Mouse (Mus musculus) retina, postnatal 7 days (tissue): Measurements from ENCODE around the gene Spg11.
A peak's percentile ranks its signal among the peaks of the same experiment; 100 is the strongest.

Source experiments
- DNase-seq: peaks from one replicate; pipeline ENCODE4 v3.0.0-alpha.2; 2012; ENCODE audit warnings: low read depth, low spot score

Spg11 gene

DNA sequence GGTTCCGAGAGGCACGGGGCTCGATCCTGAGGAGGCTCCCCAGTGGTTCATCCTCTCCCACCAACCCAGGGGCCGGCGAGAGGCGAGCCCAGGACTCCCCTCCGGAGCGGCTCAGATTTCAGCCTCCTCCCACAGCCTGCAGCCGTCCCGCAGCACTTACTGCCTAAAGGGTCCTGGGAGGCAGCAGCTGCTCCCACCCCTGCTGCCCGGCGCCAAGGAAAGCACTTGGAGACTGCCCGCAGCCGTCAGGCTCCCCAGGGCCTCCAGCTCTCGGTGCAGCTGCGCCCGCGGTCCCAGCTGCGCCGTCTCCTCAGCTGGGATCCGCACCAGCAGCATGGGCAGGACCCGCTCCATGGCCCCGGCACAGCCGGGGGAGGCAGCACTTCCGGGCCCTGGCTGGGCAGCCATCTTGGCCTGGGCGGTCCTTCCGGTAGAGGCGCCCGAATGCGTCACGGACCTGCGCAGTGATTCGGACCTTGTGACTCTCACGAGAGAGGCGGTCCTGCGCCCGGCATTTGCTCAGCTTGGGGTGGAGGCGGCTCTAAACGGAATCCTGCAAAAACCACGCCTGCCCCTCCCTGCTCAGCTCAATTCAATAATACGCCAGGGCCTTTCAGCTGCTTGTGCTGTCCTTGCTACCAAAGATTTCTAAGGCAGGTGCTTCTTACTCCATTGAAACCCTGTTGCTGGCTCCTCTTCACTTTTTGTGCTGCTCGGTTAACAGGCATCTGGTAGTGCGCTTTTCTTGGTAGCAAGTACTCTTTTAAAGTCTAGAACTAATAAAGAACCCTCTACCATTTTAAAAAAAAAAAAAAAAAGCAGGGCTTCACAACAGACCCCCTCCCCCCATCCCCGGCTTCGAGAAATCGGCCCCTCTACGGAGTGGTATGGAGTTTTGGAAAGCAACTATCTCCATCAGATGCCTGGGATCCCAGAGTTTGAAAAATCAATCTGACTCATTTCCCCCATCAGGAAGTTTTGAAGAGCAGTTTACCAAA lies at the start of gene Spg11:
TSS of gene Spg11 (minus strand) at position 426 of the 998 bp plus-strand sequence.
- DNase-seq, result peak; percentile 92

DNA sequence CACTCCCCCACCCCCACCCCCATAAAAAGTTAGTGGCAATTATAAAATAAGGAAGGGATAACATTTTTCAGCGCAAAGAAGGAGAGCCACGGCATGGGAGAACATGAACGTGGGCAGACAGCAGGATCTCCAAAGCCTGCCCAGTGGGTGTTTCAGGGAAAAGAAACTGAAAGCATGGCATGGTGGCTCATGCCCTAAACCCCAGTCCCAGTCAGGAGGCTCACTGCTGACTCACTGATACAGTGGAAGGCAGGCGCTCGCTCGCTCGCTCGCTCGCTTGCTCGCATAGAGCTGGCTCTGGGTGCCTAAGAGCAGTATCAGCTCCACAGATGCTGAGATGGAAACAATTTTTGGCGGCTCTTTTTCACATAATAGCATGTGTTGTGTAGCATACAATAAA lies 46.1 kb upstream of the Spg11 start:
- no peak for DNase-seq

DNA sequence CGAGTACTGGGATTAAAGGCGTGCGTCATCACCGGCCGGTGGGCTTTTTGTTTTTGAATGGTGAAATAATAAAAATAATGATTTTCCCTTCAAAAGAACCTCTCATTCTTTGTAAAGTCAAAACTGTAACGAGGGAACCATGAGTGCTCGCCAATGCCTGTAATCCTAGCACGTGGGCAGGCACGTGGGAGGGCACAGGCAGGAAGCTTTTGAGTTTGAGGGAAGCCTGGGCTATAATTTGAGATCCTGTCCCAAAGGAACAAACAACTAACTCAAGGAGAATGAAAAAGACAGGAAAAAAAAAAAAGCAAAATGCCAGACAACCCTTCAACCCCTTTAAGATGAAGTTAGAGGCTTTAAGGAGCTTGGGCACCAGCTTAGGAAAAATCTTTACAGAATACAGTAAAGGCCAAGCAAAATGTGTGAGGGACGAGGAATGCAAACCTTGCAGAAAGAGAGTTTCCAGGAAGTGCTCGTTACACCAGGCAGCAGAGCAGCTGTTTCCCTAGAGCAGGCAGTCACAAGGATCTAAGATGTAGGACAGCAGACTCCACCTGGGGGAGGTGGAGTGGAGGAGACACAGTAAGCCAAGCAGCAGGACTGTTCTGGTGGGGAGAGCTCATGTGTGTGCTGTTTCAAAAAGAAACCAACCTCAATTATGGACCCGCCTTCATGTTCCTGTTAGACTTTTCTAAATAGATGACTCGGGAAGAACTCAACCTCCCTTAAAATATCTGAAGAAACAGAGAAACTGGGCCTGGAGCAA lies 45.4 kb upstream of the Spg11 start:
- DNase-seq, result no peak

GRCm38 (mm10) chr2:122162529-122162928 lies 44.3 kb upstream of the Spg11 start:
- DNase-seq, result no peak

DNA sequence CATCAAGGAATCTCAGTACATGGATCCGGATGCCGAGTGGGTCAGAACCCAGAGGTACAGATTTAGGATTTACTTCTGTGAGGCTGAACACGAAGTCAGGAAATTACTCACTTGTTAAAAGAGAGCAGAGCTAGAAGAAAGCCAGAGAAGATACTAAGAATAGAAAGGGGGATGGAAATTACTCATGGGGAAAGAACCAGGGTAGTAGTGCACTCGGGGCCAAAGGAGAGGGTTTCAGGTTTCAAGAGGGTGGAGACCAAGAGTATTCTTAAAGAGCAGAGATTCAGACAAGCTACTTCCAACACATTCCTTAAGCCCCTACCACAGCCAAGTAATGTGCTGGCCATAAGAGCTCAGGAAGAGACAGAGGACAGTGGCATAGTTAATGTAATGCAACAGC lies 43.4 kb upstream of the Spg11 start:
- DNase-seq, result no peak

GRCm38 (mm10) chr2:122160680-122161079 lies 42.5 kb upstream of the Spg11 start, which contains the start of gene Trim69:
Gene Trim69 (plus strand): TSS chr2:122160700.
- DNase-seq, result peak; percentile 48

DNA sequence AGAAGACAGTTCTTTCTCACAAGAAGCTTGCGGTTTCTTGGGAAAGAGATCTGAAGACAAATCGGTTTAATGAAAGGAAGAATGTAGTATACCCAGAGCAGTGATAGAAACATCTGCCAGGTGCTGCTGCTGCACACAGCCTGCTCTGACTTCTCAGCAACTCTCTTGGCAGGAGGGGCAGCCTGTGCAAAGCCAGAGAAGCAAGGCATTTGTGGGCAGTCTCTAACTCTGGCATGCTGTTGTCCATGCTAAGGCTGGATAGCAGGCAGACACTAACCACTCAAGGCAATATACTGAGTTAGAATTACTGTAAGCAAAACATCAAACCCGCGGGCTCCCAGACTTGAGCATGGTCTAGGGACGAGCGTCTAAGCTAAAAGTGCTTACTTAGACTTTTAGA lies 41.5 kb upstream of the Spg11 start:
- no peak for DNase-seq

DNA sequence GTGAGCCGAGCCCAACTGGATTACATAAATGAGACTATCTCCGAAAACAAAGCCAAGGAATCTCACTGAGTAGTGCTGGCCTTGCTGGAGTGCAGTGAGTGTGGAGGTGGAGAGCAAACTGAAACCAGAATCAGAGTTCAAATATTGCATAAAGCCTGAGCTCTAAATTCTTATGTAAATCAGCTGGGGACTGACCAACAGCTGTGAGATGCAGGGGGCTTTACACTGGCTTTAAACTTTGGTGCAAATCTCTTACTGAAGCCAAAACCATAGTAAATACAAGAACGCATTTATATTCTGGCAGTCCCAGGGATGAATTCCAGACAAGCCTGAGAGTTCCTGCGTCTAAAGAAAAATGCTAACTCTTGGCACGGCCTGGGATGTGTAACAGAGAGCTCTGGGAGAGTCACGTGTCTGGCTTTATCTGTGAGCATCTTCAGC lies 40.2 kb upstream of the Spg11 start:
- no peak for DNase-seq

- no peak for DNase-seq
Observed at GRCm38 (mm10) chr2:122157561-122157960, 39.4 kb upstream of the Spg11 start.

GRCm38 (mm10) chr2:122156051-122156700 lies 38.0 kb upstream of the Spg11 start:
- no peak for DNase-seq

- DNase-seq, result no peak
Observed at GRCm38 (mm10) chr2:122155292-122155691, 37.1 kb upstream of the Spg11 start.

- DNase-seq, result no peak
Observed at GRCm38 (mm10) chr2:122154479-122154878, 36.3 kb upstream of the Spg11 start.

DNA sequence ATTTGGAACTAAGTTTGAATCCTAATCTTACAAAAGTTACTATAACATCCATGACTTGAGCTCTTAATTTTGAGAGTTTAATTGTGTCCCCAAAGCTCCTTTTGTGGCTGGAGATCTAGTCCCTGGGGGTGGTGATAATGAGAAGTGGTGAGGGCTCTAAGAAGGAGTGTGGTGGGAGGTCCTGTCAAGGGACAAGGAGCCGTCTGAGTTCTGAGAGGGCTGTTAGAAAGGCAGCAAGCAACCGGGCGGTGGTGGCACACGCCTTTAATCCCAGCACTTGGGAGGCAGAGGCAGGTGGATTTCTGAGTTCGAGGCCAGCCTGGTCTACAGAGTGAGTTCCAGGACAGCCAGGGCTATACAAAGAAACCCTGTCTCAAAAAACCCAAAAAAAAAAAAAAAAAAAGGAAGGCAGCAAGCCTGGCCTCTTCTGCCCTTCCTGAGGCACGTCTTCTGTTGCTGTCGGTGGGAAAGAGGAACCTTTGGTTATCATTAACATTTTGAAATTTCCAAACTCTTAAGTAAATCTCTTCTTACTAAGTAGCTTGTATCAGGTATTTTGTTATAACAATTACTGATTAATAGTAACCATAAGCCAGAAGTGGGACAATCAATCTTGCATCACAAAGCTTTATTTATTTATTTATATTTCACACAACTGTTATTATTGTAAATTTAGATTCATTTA lies 35.6 kb upstream of the Spg11 start:
- no peak for DNase-seq

DNA sequence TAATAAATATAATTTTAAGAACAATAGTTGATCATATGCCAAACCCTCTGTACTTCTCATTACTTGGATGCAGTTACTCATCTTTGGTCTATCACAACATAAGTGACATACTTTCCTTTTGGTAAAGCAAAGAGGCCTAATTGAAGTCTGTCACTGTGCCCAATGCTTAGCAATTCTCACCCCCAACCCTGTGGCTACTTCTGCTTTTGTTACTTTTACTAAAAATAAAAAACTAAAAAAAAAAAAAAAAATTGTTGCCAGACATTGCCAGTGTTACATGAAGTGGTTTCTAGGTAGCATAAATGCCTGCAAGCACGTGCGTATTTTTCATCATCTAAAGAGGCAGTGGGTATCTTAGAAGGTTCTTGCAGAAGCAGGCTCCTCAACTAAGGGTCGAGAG lies 34.7 kb upstream of the Spg11 start:
- no peak for DNase-seq

- no peak for DNase-seq
Observed at GRCm38 (mm10) chr2:122151221-122151620, 33.0 kb upstream of the Spg11 start.

DNA sequence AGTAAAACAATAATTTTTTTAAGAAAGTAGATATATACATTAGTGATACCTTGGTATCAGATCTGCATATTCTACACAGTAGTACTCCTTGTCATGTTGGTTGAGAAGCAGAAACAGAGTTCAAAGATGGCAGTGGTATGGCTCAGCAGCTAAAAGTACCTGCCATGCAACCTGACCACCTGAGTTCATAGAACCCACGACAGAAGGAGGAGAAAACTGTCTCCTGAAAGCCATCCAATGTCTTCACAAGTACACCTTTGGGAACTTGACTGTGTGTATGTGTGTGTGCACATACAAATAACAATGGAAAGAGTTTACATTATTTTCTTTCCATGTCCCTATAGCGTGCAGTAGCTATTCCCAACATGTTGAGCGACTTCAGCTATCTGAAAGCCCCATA lies 31.5 kb upstream of the Spg11 start:
- DNase-seq, result no peak

DNA sequence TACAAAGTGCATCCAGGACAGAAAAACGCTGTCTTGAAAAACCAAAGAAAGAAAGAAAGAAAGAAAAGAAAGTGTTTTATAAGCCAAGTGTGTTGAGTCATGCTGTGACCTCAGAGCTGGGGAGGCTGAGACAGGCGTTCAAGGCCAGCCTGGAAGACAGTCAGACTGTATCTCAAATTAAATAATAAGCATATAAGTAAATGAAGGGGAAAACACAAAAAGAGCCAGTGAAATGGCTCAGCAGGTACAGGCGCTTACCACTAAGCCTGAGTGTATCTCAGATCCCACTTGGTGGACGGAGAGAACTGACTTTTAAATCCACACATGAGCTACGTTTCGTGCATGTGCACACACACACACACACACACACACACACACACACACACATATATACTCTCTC lies 31.1 kb upstream of the Spg11 start:
- DNase-seq, result no peak

GRCm38 (mm10) chr2:122148242-122148917 lies 30.2 kb upstream of the Spg11 start:
- no peak for DNase-seq

DNA sequence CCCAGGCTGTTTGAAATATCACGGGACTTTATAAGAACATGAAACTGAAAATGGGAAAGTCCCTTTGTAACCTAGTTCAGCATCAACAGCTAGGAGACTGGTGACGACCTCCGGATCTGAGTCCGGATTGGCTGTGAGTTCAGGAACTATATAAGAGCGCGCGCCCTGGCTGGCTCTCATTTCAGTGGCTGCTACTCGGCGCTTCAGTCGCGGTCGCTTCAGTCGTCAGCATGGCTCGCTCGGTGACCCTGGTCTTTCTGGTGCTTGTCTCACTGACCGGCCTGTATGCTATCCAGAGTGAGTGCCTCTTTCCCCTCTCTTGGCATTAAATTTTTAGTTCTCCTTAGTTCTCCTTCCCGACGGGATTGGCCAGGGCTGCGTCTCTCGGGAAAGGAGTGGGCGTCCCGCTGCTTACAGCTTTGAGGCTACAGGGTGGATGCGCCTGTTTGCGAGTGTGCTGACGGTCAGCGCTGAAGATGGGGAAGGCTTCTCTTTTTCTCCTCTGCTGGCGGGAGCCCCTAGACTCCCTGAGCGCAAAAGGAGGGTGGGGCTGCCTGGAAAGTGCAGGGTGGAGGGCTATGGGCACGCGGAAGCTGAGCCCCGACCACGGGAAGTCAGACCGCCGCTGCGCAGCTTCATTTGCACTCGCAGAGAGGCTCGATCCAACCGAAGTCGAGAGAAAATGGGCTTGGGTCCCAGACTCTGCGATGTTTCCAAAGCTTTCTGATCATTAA lies 29.5 kb upstream of the Spg11 start, which contains the start of gene B2m:
TSS of gene B2m (plus strand) at position 179 of the 734 bp plus-strand sequence.
- peak; percentile 81 for DNase-seq

GRCm38 (mm10) chr2:122146687-122147086 lies 28.5 kb upstream of the Spg11 start:
- no peak for DNase-seq
